Mouse (Mus musculus): ENCODE results near the gene 4933427I04Rik. TPM values are rescaled to one million over a fixed set of nuclear protein-coding genes. Genes with fewer than 3 reads are reported as not detected.

The 4933427I04Rik gene
- not detected for polyA plus RNA-seq (2014; fragmentation: Illumina TruSeq; extraction: RNeasy Lipid Tissue Mini Kit (QIAGEN cat#74804); ENCODE audit: low read depth, low replicate concordance)

DNA sequence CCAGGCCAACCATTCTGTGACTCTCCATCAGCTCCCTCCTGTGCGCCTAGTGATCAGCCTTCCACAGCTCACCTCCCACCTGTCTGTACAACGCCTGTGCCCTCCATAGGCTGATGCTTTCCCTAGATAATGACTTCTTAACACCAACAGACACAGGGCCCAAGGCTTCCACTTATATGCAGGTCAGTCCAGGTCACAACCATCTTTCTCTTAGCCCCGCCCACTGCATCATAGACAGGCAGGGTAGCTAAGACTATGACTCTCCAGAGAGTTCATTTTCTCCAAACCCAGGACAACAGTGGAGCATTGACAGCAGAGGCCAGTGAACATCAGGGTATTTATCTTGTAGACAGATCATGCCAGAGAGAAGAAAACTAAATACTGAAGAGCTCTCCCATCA lies at the start of gene 4933427I04Rik:
4933427I04Rik (plus strand) TSS at position 301 of the 400 bp plus-strand sequence.

GRCm38 (mm10) chr4:123904333-123905125 lies 45.0 kb downstream of the 4933427I04Rik start, which contains the start of gene Mycbp:
TSS of gene Mycbp (plus strand) at chr4:123904832.

Other genes with a start within 250 kb of the 4933427I04Rik start
- gene Macf1, start 175.3 kb upstream of the 4933427I04Rik start, polyA plus RNA-seq (2014; fragmentation: Illumina TruSeq; extraction: RNeasy Lipid Tissue Mini Kit (QIAGEN cat#74804); ENCODE audit: low read depth, low replicate concordance): 174 TPM
- gene Ndufs5, start 141.5 kb upstream of the 4933427I04Rik start, polyA plus RNA-seq (2014; fragmentation: Illumina TruSeq; extraction: RNeasy Lipid Tissue Mini Kit (QIAGEN cat#74804); ENCODE audit: low read depth, low replicate concordance): 764 TPM
- 25.6 TPM for gene Akirin1, start 109.3 kb upstream of the 4933427I04Rik start, polyA plus RNA-seq (2014; fragmentation: Illumina TruSeq; extraction: RNeasy Lipid Tissue Mini Kit (QIAGEN cat#74804); ENCODE audit: low read depth, low replicate concordance)
- gene Rhbdl2, start 71.8 kb upstream of the 4933427I04Rik start, polyA plus RNA-seq (2014; fragmentation: Illumina TruSeq; extraction: RNeasy Lipid Tissue Mini Kit (QIAGEN cat#74804); ENCODE audit: low read depth, low replicate concordance): not detected
- 15.9 TPM for gene Mycbp, start 45.2 kb downstream of the 4933427I04Rik start, polyA plus RNA-seq (2014; fragmentation: Illumina TruSeq; extraction: RNeasy Lipid Tissue Mini Kit (QIAGEN cat#74804); ENCODE audit: low read depth, low replicate concordance)
- 43.5 TPM for gene Rragc, start 57.8 kb downstream of the 4933427I04Rik start, polyA plus RNA-seq (2014; fragmentation: Illumina TruSeq; extraction: RNeasy Lipid Tissue Mini Kit (QIAGEN cat#74804); ENCODE audit: low read depth, low replicate concordance)
- not detected for gene 4930535I16Rik, start 58.3 kb downstream of the 4933427I04Rik start, polyA plus RNA-seq (2014; fragmentation: Illumina TruSeq; extraction: RNeasy Lipid Tissue Mini Kit (QIAGEN cat#74804); ENCODE audit: low read depth, low replicate concordance)